Mouse (Mus musculus) heart, embryonic 15.5 days (tissue): ENCODE data around the gene Sox13. TPM values are rescaled to one million over a fixed set of nuclear protein-coding genes. Genes with fewer than 3 reads are reported as not detected.

Experiments
- ATAC-seq: fragments of 200-750 bp; cut with Nextera tagmentation; replicated peaks from 2 replicates; pipeline ENCODE4 v1.8.0; 2017; ENCODE audit warnings: low read depth, moderate TSS enrichment; ENCODE audit not compliant: insufficient number of reproducible peaks, insufficient read depth, low FRiP score
- H3K27ac ChIP-seq: fragments of 300-500 bp; sonication (generic); 2 replicates; pipeline ENCODE4 v1.5.1; 2015; ENCODE audit warnings: mild to moderate bottlenecking, inconsistent platforms
- H3K27me3 ChIP-seq: fragments of 300-500 bp; sonication (generic); 2 replicates; pipeline ENCODE4 v1.6.1; 2015; ENCODE audit warnings: inconsistent platforms
- H3K36me3 ChIP-seq: fragments of 300-500 bp; sonication (generic); 2 replicates; pipeline ENCODE4 v1.6.1; 2015; ENCODE audit warnings: mild to moderate bottlenecking, inconsistent platforms
- H3K4me1 ChIP-seq: fragments of 300-500 bp; sonication (generic); replicated peaks from 2 replicates; pipeline ENCODE4 v1.6.1; 2015; ENCODE audit warnings: inconsistent platforms
- H3K4me2 ChIP-seq: fragments of 300-500 bp; sonication (generic); 2 replicates; pipeline ENCODE4 v1.6.1; 2015; ENCODE audit warnings: inconsistent platforms, mild to moderate bottlenecking, moderate library complexity
- H3K4me3 ChIP-seq: fragments of 300-500 bp; sonication (generic); 2 replicates; pipeline ENCODE4 v1.5.1; 2015; ENCODE audit warnings: mild to moderate bottlenecking, inconsistent platforms
- H3K9ac ChIP-seq: fragments of 300-500 bp; sonication (generic); 2 replicates; pipeline ENCODE4 v1.6.1; 2015; ENCODE audit warnings: mild to moderate bottlenecking, inconsistent platforms
- H3K9me3 ChIP-seq: fragments of 300-500 bp; sonication (generic); replicated peaks from 2 replicates; pipeline ENCODE4 v1.6.1; 2016; ENCODE audit warnings: inconsistent platforms
- WGBS: fragments of 180-500 bp; shearing (Covaris S2); methylation state at CpG from one replicate; pipeline ENCODE4 v1.1.7; 2015; ENCODE audit warnings: mixed read lengths; 5-methylcytosine and 5-hydroxymethylcytosine counted together
- polyA plus RNA-seq: library from polyadenylated mRNA; unstranded; fragments of >200 nt; fragmentation: Nextera tagmentation; extraction: Ambion mirVana; gene quantifications from 2 replicates; pipeline ENCODE4 v1.2.1, GENCODE M21; 2015

Gene Sox13
- polyA plus RNA-seq, 1 experiment from 2014 or later = 4.5 TPM

GRCm38 (mm10) chr1:133451869-133452563 lies 27.8 kb upstream of the Sox13 start:
- H3K4me2 ChIP-seq = no peak overlapping the region

GRCm38 (mm10) chr1:133451025-133451424 lies 26.8 kb upstream of the Sox13 start:
- H3K36me3 ChIP-seq = no peaks in the 10 kb centered on the region
- H3K9me3 ChIP-seq = no peaks in the 10 kb centered on the region
- no peak overlapping the region for H3K4me2 ChIP-seq
- WGBS = 61% methylated on average over 11 of the region's 11 CpGs
- ATAC-seq = no peak
- H3K27ac ChIP-seq = no peak overlapping the region
- H3K27me3 ChIP-seq = no peaks in the 10 kb centered on the region
- no peak overlapping the region for H3K9ac ChIP-seq
- peaks cover 12% of the 10 kb centered on the region for H3K4me1 ChIP-seq
- H3K4me3 ChIP-seq = no peak overlapping the region

More at GRCm38 (mm10) chr1:133451869-133452563, 27.8 kb upstream of the Sox13 start:
- Histone ChIP-seq H3K4me3 (no peak overlapping the region), H3K4me1 (peaks cover 12% of the 10 kb centered on the region), H3K27ac (peak overlapping the region; percentile 50), H3K9ac (no peak overlapping the region), H3K36me3 (no peaks in the 10 kb centered on the region), H3K27me3 (no peaks in the 10 kb centered on the region), H3K9me3 (no peaks in the 10 kb centered on the region)
- ATAC-seq = 0 out of 2 replicates have a peak, but pooled peaks have one; percentile 14
- 40% methylated on average over 13 of the region's 13 CpGs for WGBS

GRCm38 (mm10) chr1:133448351-133448931 lies 24.3 kb upstream of the Sox13 start:
- no peak overlapping the region for H3K4me3 ChIP-seq
- peaks cover 12% of the 10 kb centered on the region for H3K4me1 ChIP-seq
- WGBS = 27% methylated on average over 14 of the region's 14 CpGs
- peak overlapping the region; percentile 50 for H3K27ac ChIP-seq
- H3K9ac ChIP-seq = no peak overlapping the region
- no peaks in the 10 kb centered on the region for H3K36me3 ChIP-seq
- no peaks in the 10 kb centered on the region for H3K27me3 ChIP-seq
- peak; percentile 67 for ATAC-seq
- peak overlapping the region; percentile 31 for H3K4me2 ChIP-seq
- no peaks in the 10 kb centered on the region for H3K9me3 ChIP-seq

- Histone ChIP-seq H3K4me3 (no peak overlapping the region), H3K9me3 (no peaks in the 10 kb centered on the region), H3K4me1 (peaks cover 8% of the 10 kb centered on the region), H3K4me2 (no peak overlapping the region), H3K27me3 (no peaks in the 10 kb centered on the region), H3K27ac (no peak overlapping the region), H3K36me3 (no peaks in the 10 kb centered on the region), H3K9ac (no peak overlapping the region)
- WGBS = 69% methylated on average over 4 of the region's 4 CpGs
- ATAC-seq = no peak
These were observed 22.1 kb upstream of the Sox13 start for GRCm38 (mm10) chr1:133446291-133446690.

- no peak for ATAC-seq
- Histone ChIP-seq H3K4me3 (no peak overlapping the region), H3K4me2 (no peak overlapping the region), H3K27me3 (no peaks in the 10 kb centered on the region), H3K36me3 (no peaks in the 10 kb centered on the region), H3K4me1 (peaks cover 6% of the 10 kb centered on the region), H3K9ac (no peak overlapping the region), H3K27ac (no peak overlapping the region), H3K9me3 (no peaks in the 10 kb centered on the region)
- WGBS = 50% methylated on average over 8 of the region's 8 CpGs
These were observed 20.1 kb upstream of the Sox13 start for GRCm38 (mm10) chr1:133444315-133444714.

- no peak for ATAC-seq
- H3K4me2 ChIP-seq = no peak overlapping the region
- no peaks in the 10 kb centered on the region for H3K9me3 ChIP-seq
- 53% methylated on average over 14 of the region's 14 CpGs for WGBS
- no peaks in the 10 kb centered on the region for H3K27me3 ChIP-seq
- H3K27ac ChIP-seq = no peak overlapping the region
- H3K4me1 ChIP-seq = peaks cover 9% of the 10 kb centered on the region
- no peak overlapping the region for H3K4me3 ChIP-seq
- H3K9ac ChIP-seq = no peak overlapping the region
- H3K36me3 ChIP-seq = no peaks in the 10 kb centered on the region
These were observed 13.9 kb upstream of the Sox13 start for GRCm38 (mm10) chr1:133437916-133438683.

GRCm38 (mm10) chr1:133434756-133435112 lies 10.6 kb upstream of the Sox13 start:
- 24% methylated on average over 10 of the region's 10 CpGs for WGBS
- Histone ChIP-seq H3K27me3 (no peaks in the 10 kb centered on the region), H3K36me3 (no peaks in the 10 kb centered on the region), H3K4me2 (peak overlapping the region; percentile 56), H3K9me3 (no peaks in the 10 kb centered on the region), H3K4me1 (peaks cover 9% of the 10 kb centered on the region), H3K27ac (no peak overlapping the region), H3K4me3 (peak overlapping the region; percentile 31), H3K9ac (no peak overlapping the region)
- no peak for ATAC-seq

- WGBS = 19% methylated on average over 11 of the region's 12 CpGs
- Histone ChIP-seq H3K9me3 (no peaks in the 10 kb centered on the region; the same call in 1 of the 2 replicates), H3K36me3 (no peaks in the 10 kb centered on the region), H3K4me1 (peaks cover 9% of the 10 kb centered on the region), H3K27ac (no peak overlapping the region), H3K27me3 (no peaks in the 10 kb centered on the region), H3K9ac (no peak overlapping the region), H3K4me2 (peak overlapping the region; percentile 56), H3K4me3 (peak overlapping the region; percentile 31)
- ATAC-seq = no peak
These were observed 10.0 kb upstream of the Sox13 start for GRCm38 (mm10) chr1:133434018-133434755.

- no peak overlapping the region for H3K4me3 ChIP-seq
- WGBS = 46% methylated on average over 2 of the region's 2 CpGs
- no peak overlapping the region for H3K9ac ChIP-seq
- H3K27ac ChIP-seq = no peak overlapping the region
- H3K4me2 ChIP-seq = no peak overlapping the region
- peaks cover 9% of the 10 kb centered on the region for H3K4me1 ChIP-seq
- H3K9me3 ChIP-seq = no peaks in the 10 kb centered on the region; the same call in 1 of the 2 replicates
- H3K36me3 ChIP-seq = no peaks in the 10 kb centered on the region
- ATAC-seq = no peak
- H3K27me3 ChIP-seq = no peaks in the 10 kb centered on the region
These were observed 8.4 kb upstream of the Sox13 start for GRCm38 (mm10) chr1:133432566-133432965.

- Histone ChIP-seq H3K4me3 (no peak overlapping the region), H3K4me2 (no peak overlapping the region), H3K9ac (no peak overlapping the region), H3K27me3 (no peaks in the 10 kb centered on the region), H3K27ac (no peak overlapping the region), H3K36me3 (no peaks in the 10 kb centered on the region), H3K9me3 (no peaks in the 10 kb centered on the region; the same call in 1 of the 2 replicates), H3K4me1 (peaks cover 9% of the 10 kb centered on the region)
- no peak for ATAC-seq
- WGBS = 81% methylated on average over 2 of the region's 2 CpGs
These were observed 7.0 kb upstream of the Sox13 start for GRCm38 (mm10) chr1:133431133-133431532.
